Mouse (Mus musculus): Measurements from ENCODE around the gene Tmem234. TPM values are rescaled to one million over a fixed set of nuclear protein-coding genes. Genes with fewer than 3 reads are reported as not detected.
A peak's percentile ranks its signal among the peaks of the same experiment; 100 is the strongest.

Gene Tmem234
- polyA plus RNA-seq, 1 experiment = 50.1 TPM

GRCm38 (mm10) chr4:129631867-129632266, 31.4 kb downstream of the Tmem234 start:
- Histone ChIP-seq H3K4me1 (ENCODE audit: control insufficient read depth, insufficient read depth, low read length) (no peaks in the 10 kb centered on the region), H3K4me3 (ENCODE audit: control insufficient read depth, low read depth, low read length) (no peak overlapping the region), H3K36me3 (ENCODE audit: control insufficient read depth, insufficient read depth, low read length) (peaks cover 8% of the 10 kb centered on the region), H3K27me3 (ENCODE audit: control insufficient read depth, insufficient read depth, low read length) (no peaks in the 10 kb centered on the region), H3K27ac (ENCODE audit: control insufficient read depth, insufficient read depth, low read depth, low read length) (no peak overlapping the region)
- TF ChIP-seq CTCF (IDR thresholded peaks at IDR 0.05; ENCODE audit: control insufficient read depth, insufficient read depth, insufficient replicate concordance, low read depth, low read length) (no peak), POLR2A (IDR thresholded peaks at IDR 0.05; ENCODE audit: control insufficient read depth, low read depth, low read length) (no peak)

GRCm38 (mm10) chr4:129633852-129634251, 33.4 kb downstream of the Tmem234 start:
- H3K4me3 ChIP-seq (ENCODE audit: control insufficient read depth, low read depth, low read length) = no peak overlapping the region
- H3K27me3 ChIP-seq (ENCODE audit: control insufficient read depth, insufficient read depth, low read length) = no peaks in the 10 kb centered on the region
- TF ChIP-seq POLR2A (IDR thresholded peaks at IDR 0.05; ENCODE audit: control insufficient read depth, low read depth, low read length) (no peak), CTCF (IDR thresholded peaks at IDR 0.05; ENCODE audit: control insufficient read depth, insufficient read depth, insufficient replicate concordance, low read depth, low read length) (no peak)
- no peaks in the 10 kb centered on the region for H3K4me1 ChIP-seq (ENCODE audit: control insufficient read depth, insufficient read depth, low read length)
- peaks cover 8% of the 10 kb centered on the region for H3K36me3 ChIP-seq (ENCODE audit: control insufficient read depth, insufficient read depth, low read length)
- H3K27ac ChIP-seq (ENCODE audit: control insufficient read depth, insufficient read depth, low read depth, low read length) = no peak overlapping the region

- Histone ChIP-seq H3K4me1 (ENCODE audit: control insufficient read depth, insufficient read depth, low read length) (peaks cover 12% of the 10 kb centered on the region), H3K27me3 (ENCODE audit: control insufficient read depth, insufficient read depth, low read length) (no peaks in the 10 kb centered on the region), H3K36me3 (ENCODE audit: control insufficient read depth, insufficient read depth, low read length) (peaks cover 6% of the 10 kb centered on the region), H3K4me3 (ENCODE audit: control insufficient read depth, low read depth, low read length) (peak overlapping the region; percentile 4), H3K27ac (ENCODE audit: control insufficient read depth, insufficient read depth, low read depth, low read length) (0 out of 2 replicates have a peak overlapping the region, but pooled peaks have one; percentile 3)
- no peak for TF ChIP-seq CTCF (IDR thresholded peaks at IDR 0.05; ENCODE audit: control insufficient read depth, insufficient read depth, insufficient replicate concordance, low read depth, low read length)
- no peak for TF ChIP-seq POLR2A (IDR thresholded peaks at IDR 0.05; ENCODE audit: control insufficient read depth, low read depth, low read length)
These were observed 38.8 kb downstream of the Tmem234 start for GRCm38 (mm10) chr4:129639221-129639620.

- Histone ChIP-seq H3K27me3 (ENCODE audit: control insufficient read depth, insufficient read depth, low read length) (no peaks in the 10 kb centered on the region), H3K4me3 (ENCODE audit: control insufficient read depth, low read depth, low read length) (peak overlapping the region; percentile 99), H3K4me1 (ENCODE audit: control insufficient read depth, insufficient read depth, low read length) (peaks cover 12% of the 10 kb centered on the region), H3K27ac (ENCODE audit: control insufficient read depth, insufficient read depth, low read depth, low read length) (peak overlapping the region; percentile 82), H3K36me3 (ENCODE audit: control insufficient read depth, insufficient read depth, low read length) (peaks cover 6% of the 10 kb centered on the region)
- no peak for TF ChIP-seq POLR2A (IDR thresholded peaks at IDR 0.05; ENCODE audit: control insufficient read depth, low read depth, low read length)
These were observed 39.7 kb downstream of the Tmem234 start for GRCm38 (mm10) chr4:129640101-129640637.

GRCm38 (mm10) chr4:129640638-129641467, 40.4 kb downstream of the Tmem234 start, which contains the start of gene Txlna:
Gene Txlna (minus strand): TSS chr4:129641065.
- H3K4me1 ChIP-seq (ENCODE audit: control insufficient read depth, insufficient read depth, low read length) = peaks cover 12% of the 10 kb centered on the region
- peak within 1 kb of the TSS; percentile 99 for H3K4me3 ChIP-seq (ENCODE audit: control insufficient read depth, low read depth, low read length)
- peaks cover 5% of the 10 kb centered on the region for H3K36me3 ChIP-seq (ENCODE audit: control insufficient read depth, insufficient read depth, low read length)
- TF ChIP-seq CTCF (IDR thresholded peaks at IDR 0.05; ENCODE audit: control insufficient read depth, insufficient read depth, insufficient replicate concordance, low read depth, low read length) = no peak
- peak; percentile 89 for TF ChIP-seq POLR2A (IDR thresholded peaks at IDR 0.05; ENCODE audit: control insufficient read depth, low read depth, low read length)
- no peaks in the 10 kb centered on the region for H3K27me3 ChIP-seq (ENCODE audit: control insufficient read depth, insufficient read depth, low read length)
- peak within 1 kb of the TSS; percentile 99 for H3K27ac ChIP-seq (ENCODE audit: control insufficient read depth, insufficient read depth, low read depth, low read length)

GRCm38 (mm10) chr4:129641756-129642155, 41.3 kb downstream of the Tmem234 start:
- no peak for TF ChIP-seq POLR2A (IDR thresholded peaks at IDR 0.05; ENCODE audit: control insufficient read depth, low read depth, low read length)
- TF ChIP-seq CTCF (IDR thresholded peaks at IDR 0.05; ENCODE audit: control insufficient read depth, insufficient read depth, insufficient replicate concordance, low read depth, low read length) = no peak
- H3K36me3 ChIP-seq (ENCODE audit: control insufficient read depth, insufficient read depth, low read length) = peaks cover 5% of the 10 kb centered on the region
- H3K4me3 ChIP-seq (ENCODE audit: control insufficient read depth, low read depth, low read length) = peak overlapping the region; percentile 68
- peaks cover 12% of the 10 kb centered on the region for H3K4me1 ChIP-seq (ENCODE audit: control insufficient read depth, insufficient read depth, low read length)
- H3K27ac ChIP-seq (ENCODE audit: control insufficient read depth, insufficient read depth, low read depth, low read length) = no peak overlapping the region
- H3K27me3 ChIP-seq (ENCODE audit: control insufficient read depth, insufficient read depth, low read length) = no peaks in the 10 kb centered on the region

GRCm38 (mm10) chr4:129645204-129645603, 44.7 kb downstream of the Tmem234 start:
- Histone ChIP-seq H3K36me3 (ENCODE audit: control insufficient read depth, insufficient read depth, low read length) (no peaks in the 10 kb centered on the region; the same call in 1 of the 2 replicates), H3K27me3 (ENCODE audit: control insufficient read depth, insufficient read depth, low read length) (no peaks in the 10 kb centered on the region), H3K4me3 (ENCODE audit: control insufficient read depth, low read depth, low read length) (no peak overlapping the region), H3K27ac (ENCODE audit: control insufficient read depth, insufficient read depth, low read depth, low read length) (no peak overlapping the region), H3K4me1 (ENCODE audit: control insufficient read depth, insufficient read depth, low read length) (peaks cover 3% of the 10 kb centered on the region)
- no peak for TF ChIP-seq POLR2A (IDR thresholded peaks at IDR 0.05; ENCODE audit: control insufficient read depth, low read depth, low read length)
- no peak for TF ChIP-seq CTCF (IDR thresholded peaks at IDR 0.05; ENCODE audit: control insufficient read depth, insufficient read depth, insufficient replicate concordance, low read depth, low read length)

Data from testis, adult 2 months (tissue).